Mouse (Mus musculus): ENCODE measurements around the gene Bcl9l.

DNA sequence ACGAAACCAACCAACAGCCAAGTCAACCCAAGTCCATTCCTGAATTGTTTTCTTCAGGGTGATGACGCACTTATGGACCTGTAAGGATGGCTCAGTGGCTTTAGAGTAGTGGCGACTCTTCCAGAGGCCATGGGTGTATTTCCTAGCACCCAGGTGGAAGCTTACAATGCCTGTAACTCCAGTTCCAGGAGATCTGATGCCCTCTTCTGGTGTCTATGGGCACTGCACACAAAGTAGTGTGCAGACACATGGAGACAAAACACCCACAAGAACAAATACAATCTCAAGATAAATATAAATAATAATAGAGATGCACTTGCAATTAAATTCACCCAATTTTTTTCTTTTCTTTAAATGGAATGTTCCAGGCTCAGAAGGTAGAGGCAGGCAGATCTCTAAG is 6.7 kb upstream of the Bcl9l start:
- peak; percentile 30 for TF ChIP-seq CTCF (IDR thresholded peaks at IDR 0.05; ENCODE audit: low read depth)
- TF ChIP-seq EP300 (IDR thresholded peaks at IDR 0.05; ENCODE audit: low read depth): no peak
